Mouse (Mus musculus) stomach, embryonic 16.5 days (tissue): ENCODE results near the gene Cars2. TPM values are rescaled to one million over a fixed set of nuclear protein-coding genes. Genes with fewer than 3 reads are reported as not detected.
A peak's percentile ranks its signal among the peaks of the same experiment; 100 is the strongest.
"Not testable (repeated sequence)": the region's sequence is repeated elsewhere in the genome, so short reads cannot be mapped to it uniquely, and the experiment has no call there.

Source experiments
- ATAC-seq: fragments of 200-750 bp; cut with Nextera tagmentation; 2 replicates; pipeline ENCODE4 v1.8.0; 2017; ENCODE audit warnings: moderate number of reproducible peaks, moderate TSS enrichment; ENCODE audit not compliant: insufficient read depth, low FRiP score
- H3K27ac ChIP-seq: fragments of 300-500 bp; sonication (generic); 2 replicates; pipeline ENCODE4 v1.5.1; 2014; ENCODE audit warnings: low read length
- H3K27me3 ChIP-seq: fragments of 300-500 bp; sonication (generic); 2 replicates; pipeline ENCODE4 v1.6.1; 2014; ENCODE audit warnings: low read length, control low read depth, mixed read lengths; ENCODE audit not compliant: control insufficient read depth, insufficient read depth
- H3K36me3 ChIP-seq: fragments of 300-500 bp; sonication (generic); 2 replicates; pipeline ENCODE4 v1.6.1; 2014; ENCODE audit warnings: low read length; ENCODE audit not compliant: control insufficient read depth, insufficient read depth
- H3K4me1 ChIP-seq: fragments of 300-500 bp; sonication (generic); 2 replicates; pipeline ENCODE4 v1.6.1; 2014; ENCODE audit warnings: low read length, control low read depth, mixed read lengths; ENCODE audit not compliant: control insufficient read depth, insufficient read depth
- H3K4me2 ChIP-seq: fragments of 300-500 bp; sonication (generic); 2 replicates; pipeline ENCODE4 v1.6.1; 2014; ENCODE audit warnings: low read depth, low read length, mixed read lengths
- H3K4me3 ChIP-seq: fragments of 300-500 bp; sonication (generic); replicated peaks from 2 replicates; pipeline ENCODE4 v1.5.1; 2014; ENCODE audit warnings: mild to moderate bottlenecking, low read length
- H3K9ac ChIP-seq: fragments of 300-500 bp; sonication (generic); 2 replicates; pipeline ENCODE4 v1.6.1; 2014; ENCODE audit warnings: low read length
- H3K9me3 ChIP-seq: fragments of 300-500 bp; sonication (generic); replicated peaks from 2 replicates; pipeline ENCODE4 v1.6.1; 2016; ENCODE audit warnings: low read length, control low read depth; ENCODE audit not compliant: control insufficient read depth
- WGBS: fragments of 180-500 bp; shearing (Covaris S2); extraction: QIAGEN DNeasy Blood & Tissue Kit; methylation state at CpG from one replicate; pipeline ENCODE4 v1.1.7; 2014; 5-methylcytosine and 5-hydroxymethylcytosine counted together
- polyA plus RNA-seq: library from polyadenylated mRNA; unstranded; fragments of >200 nt; fragmentation: Nextera tagmentation; extraction: Ambion mirVana; gene quantifications from 2 replicates; pipeline ENCODE4 v1.2.1, GENCODE M21; 2015

The Cars2 gene
- polyA plus RNA-seq, 1 experiment from 2014 or later = 26.9 TPM

- Histone ChIP-seq H3K9me3 (no peaks in the 10 kb centered on the region), H3K27ac (peak overlapping the region; percentile 97), H3K9ac (peak overlapping the region; percentile 98), H3K36me3 (peaks cover 14% of the 10 kb centered on the region), H3K4me1 (peaks cover 24% of the 10 kb centered on the region), H3K4me2 (peak overlapping the region; percentile 76), H3K27me3 (no peaks in the 10 kb centered on the region), H3K4me3 (peak overlapping the region; percentile 67)
- peak; percentile 85 for ATAC-seq
- WGBS = under 1% methylated on average over 67 of the region's 67 CpGs
Measured at GRCm38 (mm10) chr8:11557768-11558629, 7.4 kb upstream of the Cars2 start.

GRCm38 (mm10) chr8:11557424-11557767 is 6.8 kb upstream of the Cars2 start:
- Histone ChIP-seq H3K9me3 (no peaks in the 10 kb centered on the region), H3K4me3 (peak overlapping the region; percentile 67), H3K9ac (peak overlapping the region; percentile 98), H3K27me3 (no peaks in the 10 kb centered on the region), H3K27ac (peak overlapping the region; percentile 97), H3K4me2 (peak overlapping the region; percentile 70), H3K36me3 (peaks cover 14% of the 10 kb centered on the region), H3K4me1 (peaks cover 24% of the 10 kb centered on the region)
- ATAC-seq = no peak
- 0% methylated on average over 29 of the region's 32 CpGs for WGBS

- Histone ChIP-seq H3K27me3 (no peaks in the 10 kb centered on the region), H3K36me3 (peaks cover 9% of the 10 kb centered on the region), H3K9me3 (no peaks in the 10 kb centered on the region), H3K4me1 (peaks cover 24% of the 10 kb centered on the region), H3K4me3 (peak overlapping the region; percentile 67), H3K27ac (peak overlapping the region; percentile 97), H3K4me2 (peak overlapping the region; percentile 70), H3K9ac (peak overlapping the region; percentile 98)
- under 1% methylated on average over 83 of the region's 85 CpGs for WGBS
- no peak for ATAC-seq
Measured at GRCm38 (mm10) chr8:11556691-11557423, 6.3 kb upstream of the Cars2 start.

GRCm38 (mm10) chr8:11555720-11556591 is 5.4 kb upstream of the Cars2 start:
- Histone ChIP-seq H3K36me3 (0 out of 2 replicates have a peak, but pooled peaks cover under 1% of the 10 kb centered on the region), H3K4me3 (peak overlapping the region; percentile 67), H3K4me1 (peaks cover 27% of the 10 kb centered on the region), H3K9ac (peak overlapping the region; percentile 98), H3K27ac (peak overlapping the region; percentile 97), H3K4me2 (peak overlapping the region; percentile 70), H3K27me3 (no peaks in the 10 kb centered on the region), H3K9me3 (no peaks in the 10 kb centered on the region)
- under 1% methylated on average over 93 of the region's 103 CpGs for WGBS
- peak; percentile 87 for ATAC-seq

- WGBS = under 1% methylated on average over 52 of the region's 52 CpGs
- no peaks in the 10 kb centered on the region for H3K9me3 ChIP-seq
- no peaks in the 10 kb centered on the region for H3K36me3 ChIP-seq
- no peaks in the 10 kb centered on the region for H3K27me3 ChIP-seq
- peak; percentile 74 for ATAC-seq
- peak within 1 kb of the TSS; percentile 67 for H3K4me3 ChIP-seq
- H3K9ac ChIP-seq = peak within 1 kb of the TSS; percentile 98
- peak within 1 kb of the TSS; percentile 97 for H3K27ac ChIP-seq
- H3K4me2 ChIP-seq = peak within 1 kb of the TSS; percentile 70
- H3K4me1 ChIP-seq = peaks cover 27% of the 10 kb centered on the region
Measured at GRCm38 (mm10) chr8:11554799-11555719, 4.5 kb upstream of the Cars2 start, which contains the start of gene Ing1. Gene Ing1, plus strand, starts transcription at chr8:11555571.

GRCm38 (mm10) chr8:11552390-11552789 is 1.8 kb upstream of the Cars2 start:
- peaks cover 15% of the 10 kb centered on the region for H3K4me1 ChIP-seq
- H3K9me3 ChIP-seq = no peaks in the 10 kb centered on the region
- H3K27ac ChIP-seq = no peak overlapping the region
- no peak overlapping the region for H3K4me3 ChIP-seq
- WGBS = 80% methylated on average over 10 of the region's 10 CpGs
- H3K4me2 ChIP-seq = no peak overlapping the region
- ATAC-seq = no peak
- H3K36me3 ChIP-seq = no peaks in the 10 kb centered on the region
- H3K27me3 ChIP-seq = no peaks in the 10 kb centered on the region
- no peak overlapping the region for H3K9ac ChIP-seq

- H3K4me2 ChIP-seq, H3K36me3 ChIP-seq, H3K9me3 ChIP-seq, H3K4me3 ChIP-seq, H3K27ac ChIP-seq, H3K9ac ChIP-seq, H3K27me3 ChIP-seq, ATAC-seq: not testable (repeated sequence)
- peaks cover 15% of the 10 kb centered on the region for H3K4me1 ChIP-seq
- 80% methylated on average over 3 of the region's 4 CpGs for WGBS
Measured at GRCm38 (mm10) chr8:11551497-11551896, 914 bp upstream of the Cars2 start.

- H3K4me2 ChIP-seq = peak overlapping the region; percentile 64
- H3K27ac ChIP-seq = peak overlapping the region; percentile 92; the same call in 1 of the 2 replicates
- peaks cover 15% of the 10 kb centered on the region for H3K4me1 ChIP-seq
- H3K27me3 ChIP-seq = no peaks in the 10 kb centered on the region
- H3K4me3 ChIP-seq = peak overlapping the region; percentile 66
- H3K9me3 ChIP-seq = no peaks in the 10 kb centered on the region
- ATAC-seq = no peak
- H3K36me3 ChIP-seq = 0 out of 2 replicates have a peak, but pooled peaks cover 5% of the 10 kb centered on the region
- H3K9ac ChIP-seq = no peak overlapping the region
- 18% methylated on average over 7 of the region's 7 CpGs for WGBS
Measured at GRCm38 (mm10) chr8:11549706-11550105, 877 bp downstream of the Cars2 start.
